Mouse (Mus musculus) heart, embryonic 12.5 days (tissue): ENCODE data around the gene Tuft1. TPM values are rescaled to one million over a fixed set of nuclear protein-coding genes. Genes with fewer than 3 reads are reported as not detected.
"Not testable (repeated sequence)": the region's sequence is repeated elsewhere in the genome, so short reads cannot be mapped to it uniquely, and the experiment has no call there.

Experiments used
- ATAC-seq: fragments of 200-750 bp; cut with Nextera tagmentation; 2 replicates; pipeline ENCODE4 v1.8.0; 2017; ENCODE audit warnings: moderate TSS enrichment, moderate library complexity; ENCODE audit not compliant: insufficient number of reproducible peaks, low FRiP score
- H3K27ac ChIP-seq: fragments of 300-500 bp; sonication (generic); 2 replicates; pipeline ENCODE4 v1.5.1; 2016; ENCODE audit warnings: mild to moderate bottlenecking, moderate library complexity; ENCODE audit not compliant: poor library complexity, severe bottlenecking
- H3K27me3 ChIP-seq: fragments of 300-500 bp; sonication (generic); replicated peaks from 2 replicates; pipeline ENCODE4 v1.6.1; 2016; ENCODE audit warnings: mild to moderate bottlenecking, moderate library complexity
- H3K36me3 ChIP-seq: fragments of 300-500 bp; sonication (generic); 2 replicates; pipeline ENCODE4 v1.6.1; 2016; ENCODE audit warnings: mild to moderate bottlenecking, moderate library complexity
- H3K4me1 ChIP-seq: fragments of 300-500 bp; sonication (generic); replicated peaks from 2 replicates; pipeline ENCODE4 v1.6.1; 2016; ENCODE audit warnings: mild to moderate bottlenecking
- H3K4me2 ChIP-seq: fragments of 300-500 bp; sonication (generic); 2 replicates; pipeline ENCODE4 v1.6.1; 2016; ENCODE audit warnings: mild to moderate bottlenecking, moderate library complexity
- H3K4me3 ChIP-seq: fragments of 300-500 bp; sonication (generic); 2 replicates; pipeline ENCODE4 v1.5.1; 2016; ENCODE audit warnings: mild to moderate bottlenecking
- H3K9ac ChIP-seq: fragments of 300-500 bp; sonication (generic); 2 replicates; pipeline ENCODE4 v1.6.1; 2016; ENCODE audit warnings: mild to moderate bottlenecking, moderate library complexity
- H3K9me3 ChIP-seq: fragments of 300-500 bp; sonication (generic); replicated peaks from 2 replicates; pipeline ENCODE4 v1.6.1; 2016; ENCODE audit warnings: mild to moderate bottlenecking, moderate library complexity
- WGBS: fragments of 180-500 bp; shearing (Covaris S2); methylation state at CpG from one replicate; pipeline ENCODE4 v1.1.7; 2016; 5-methylcytosine and 5-hydroxymethylcytosine counted together
- polyA plus RNA-seq: library from polyadenylated mRNA; unstranded; fragments of >200 nt; fragmentation: Nextera tagmentation; extraction: Ambion mirVana; gene quantifications from 2 replicates; pipeline ENCODE4 v1.2.1, GENCODE M21; 2016

Gene Tuft1
- 8.0 and 8.5 TPM in 2 replicates for polyA plus RNA-seq

GRCm38 (mm10) chr3:94658740-94659095 is at the start of gene Tuft1:
Gene Tuft1, minus strand, starts transcription at chr3:94658872.
- H3K36me3 ChIP-seq, H3K9me3 ChIP-seq, H3K27me3 ChIP-seq, H3K4me1 ChIP-seq: not testable (repeated sequence)
- Histone ChIP-seq H3K4me3 (peak within 1 kb of the TSS; percentile 54), H3K9ac (peak within 1 kb of the TSS; percentile 72), H3K4me2 (peak within 1 kb of the TSS; percentile 87), H3K27ac (0 out of 2 replicates have a peak within 1 kb of the TSS, but pooled peaks have one; percentile 15)
- ATAC-seq = peak; percentile 94
- WGBS = under 1% methylated on average over 24 of the region's 33 CpGs

DNA sequence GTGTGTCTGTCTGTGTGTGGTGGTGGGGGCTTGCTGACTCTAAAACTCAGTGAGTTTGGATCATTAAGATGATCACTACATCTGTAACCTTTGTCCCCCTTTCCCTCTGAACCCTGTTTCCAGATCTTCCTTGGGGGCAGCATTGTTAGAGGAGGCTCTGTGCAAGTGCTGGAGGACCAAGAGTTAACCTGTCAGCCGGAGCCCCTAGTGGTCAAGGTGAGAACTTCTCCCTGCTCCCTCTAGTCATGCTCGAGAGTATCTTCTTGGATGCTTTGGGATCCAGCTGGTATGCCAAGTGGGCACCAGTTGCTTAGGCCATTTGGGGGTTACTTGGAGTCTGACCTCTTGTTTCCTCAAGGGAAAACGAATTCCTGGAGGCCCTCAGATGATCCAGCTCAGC is 44.7 kb upstream of the Tuft1 start:
- H3K27ac ChIP-seq, H3K9me3 ChIP-seq, H3K36me3 ChIP-seq, H3K4me2 ChIP-seq, H3K4me3 ChIP-seq, ATAC-seq, H3K27me3 ChIP-seq, H3K9ac ChIP-seq, H3K4me1 ChIP-seq: not testable (repeated sequence)
- WGBS = 24% methylated on average over 3 of the region's 3 CpGs

GRCm38 (mm10) chr3:94702856-94703255 is 44.2 kb upstream of the Tuft1 start:
- Histone ChIP-seq H3K4me1 (no peaks in the 10 kb centered on the region), H3K9me3 (no peaks in the 10 kb centered on the region), H3K36me3 (no peaks in the 10 kb centered on the region), H3K4me3 (no peak overlapping the region), H3K4me2 (no peak overlapping the region), H3K9ac (no peak overlapping the region), H3K27me3 (no peaks in the 10 kb centered on the region), H3K27ac (0 out of 2 replicates have a peak overlapping the region, but pooled peaks have one; percentile 36)
- 85% methylated on average over 3 of the region's 3 CpGs for WGBS
- ATAC-seq = 0 out of 2 replicates have a peak, but pooled peaks have one; percentile 7

- 77% methylated on average over 7 of the region's 7 CpGs for WGBS
- H3K4me3 ChIP-seq, H3K4me1 ChIP-seq, H3K4me2 ChIP-seq, H3K9ac ChIP-seq, H3K27me3 ChIP-seq, H3K9me3 ChIP-seq, H3K36me3 ChIP-seq: not testable (repeated sequence)
- 0 out of 2 replicates have a peak overlapping the region, but pooled peaks have one; percentile 36 for H3K27ac ChIP-seq
- peak; percentile 87 for ATAC-seq
These were observed 43.6 kb upstream of the Tuft1 start for GRCm38 (mm10) chr3:94702163-94702810.

- H3K9ac ChIP-seq, H3K36me3 ChIP-seq, ATAC-seq, H3K4me1 ChIP-seq, H3K27me3 ChIP-seq, H3K4me2 ChIP-seq, H3K27ac ChIP-seq, H3K9me3 ChIP-seq, H3K4me3 ChIP-seq: not testable (repeated sequence)
- WGBS = 83% methylated on average over 4 of the region's 4 CpGs
These were observed 37.6 kb upstream of the Tuft1 start for GRCm38 (mm10) chr3:94696257-94696656.

- not testable (repeated sequence) for H3K9ac ChIP-seq, ATAC-seq, H3K4me1 ChIP-seq, H3K36me3 ChIP-seq, H3K27me3 ChIP-seq, H3K4me2 ChIP-seq, H3K27ac ChIP-seq, H3K9me3 ChIP-seq, H3K4me3 ChIP-seq
- 76% methylated on average over 6 of the region's 6 CpGs for WGBS
These were observed 36.9 kb upstream of the Tuft1 start for GRCm38 (mm10) chr3:94695591-94695990.

GRCm38 (mm10) chr3:94693874-94694273 is 35.2 kb upstream of the Tuft1 start:
- ATAC-seq, H3K27ac ChIP-seq: not testable (repeated sequence)
- WGBS = 50% methylated on average over 6 of the region's 8 CpGs

GRCm38 (mm10) chr3:94693329-94693825 is 34.7 kb upstream of the Tuft1 start, which contains the start of gene Selenbp2:
Gene Selenbp2, plus strand, starts transcription at chr3:94693556.
- 51% methylated on average over 5 of the region's 5 CpGs for WGBS
- Histone ChIP-seq H3K9me3 (no peaks in the 10 kb centered on the region), H3K4me2 (no peak within 1 kb of the TSS), H3K4me3 (no peak within 1 kb of the TSS), H3K4me1 (peaks cover 9% of the 10 kb centered on the region), H3K27ac (no peak within 1 kb of the TSS), H3K9ac (no peak within 1 kb of the TSS), H3K36me3 (no peaks in the 10 kb centered on the region), H3K27me3 (no peaks in the 10 kb centered on the region)
- ATAC-seq = no peak

More at GRCm38 (mm10) chr3:94693874-94694273, 35.2 kb upstream of the Tuft1 start:
- H3K27me3 ChIP-seq, H3K4me2 ChIP-seq, H3K4me3 ChIP-seq, H3K4me1 ChIP-seq, H3K36me3 ChIP-seq, H3K9ac ChIP-seq, H3K9me3 ChIP-seq: not testable (repeated sequence)

- H3K27ac ChIP-seq, H3K9ac ChIP-seq, H3K4me2 ChIP-seq, ATAC-seq, H3K27me3 ChIP-seq, H3K9me3 ChIP-seq, H3K4me1 ChIP-seq, H3K36me3 ChIP-seq, H3K4me3 ChIP-seq: not testable (repeated sequence)
- WGBS = 82% methylated on average over 4 of the region's 4 CpGs
These were observed 33.0 kb upstream of the Tuft1 start for GRCm38 (mm10) chr3:94691694-94692093.

GRCm38 (mm10) chr3:94690616-94691247 is 32.1 kb upstream of the Tuft1 start:
- H3K9me3 ChIP-seq = no peaks in the 10 kb centered on the region
- H3K4me1 ChIP-seq = peaks cover 9% of the 10 kb centered on the region
- no peaks in the 10 kb centered on the region for H3K27me3 ChIP-seq
- no peak overlapping the region for H3K4me2 ChIP-seq
- H3K4me3 ChIP-seq = no peak overlapping the region
- H3K9ac ChIP-seq = no peak overlapping the region
- no peak for ATAC-seq
- H3K36me3 ChIP-seq = no peaks in the 10 kb centered on the region
- H3K27ac ChIP-seq = no peak overlapping the region

GRCm38 (mm10) chr3:94690162-94690561 is 31.5 kb upstream of the Tuft1 start:
- H3K9me3 ChIP-seq, H3K9ac ChIP-seq, H3K4me3 ChIP-seq, H3K27ac ChIP-seq, H3K4me1 ChIP-seq, H3K36me3 ChIP-seq, H3K27me3 ChIP-seq, ATAC-seq, H3K4me2 ChIP-seq: not testable (repeated sequence)
- 66% methylated on average over 6 of the region's 6 CpGs for WGBS
